Mouse (Mus musculus): ENCODE data around the gene Cdc42bpg.

DNA sequence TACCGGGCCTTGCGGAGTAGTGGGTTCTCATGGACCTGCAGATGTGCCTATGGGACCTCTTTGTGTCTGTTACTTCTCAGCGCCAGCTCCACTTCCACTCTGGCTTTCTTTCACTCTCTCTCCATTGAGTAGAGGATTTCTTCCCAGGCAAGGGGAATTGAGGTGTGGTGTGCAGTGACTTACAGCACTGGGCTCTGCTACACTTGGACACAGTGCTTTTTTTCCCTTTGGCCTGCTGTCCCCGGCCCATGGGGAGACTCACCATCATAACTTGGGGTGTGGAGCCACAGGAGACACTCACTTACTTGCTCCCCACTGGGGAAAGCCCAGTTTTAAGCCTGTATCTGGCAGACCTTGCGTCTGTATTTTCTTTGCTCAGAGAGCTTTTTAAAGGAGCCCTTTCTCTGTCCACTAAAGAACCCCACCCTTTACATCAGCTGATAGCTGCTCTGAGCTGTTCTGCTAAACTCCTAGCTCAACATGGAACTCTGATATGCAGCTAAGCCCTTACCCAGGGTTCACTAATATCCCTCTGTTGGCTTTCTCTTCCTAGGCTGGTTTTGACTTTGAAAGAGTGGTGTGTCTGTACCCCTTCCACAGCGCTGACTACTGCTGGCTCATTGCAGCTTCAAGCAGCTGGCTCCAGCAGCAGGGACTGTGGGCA is 26.6 kb upstream of the Cdc42bpg start:
- TF ChIP-seq CTCF (conservative IDR thresholded peaks at IDR 0.05 in 1 of 2, IDR thresholded peaks at IDR 0.05 in 1 of 2; ENCODE audit: low read depth in 2 of 2, low read length in 2 of 2), result no peak
- peak; percentile 12; the same call in 1 of the 2 replicates for TF ChIP-seq POLR2A (IDR thresholded peaks at IDR 0.05; ENCODE audit: low read depth, low read length)
- TF ChIP-seq ETS1 (conservative IDR thresholded peaks at IDR 0.05; ENCODE audit: low read depth, low read length), result no peak; the same call in 1 of the 2 replicates
- no peak for TF ChIP-seq RAD21 (IDR thresholded peaks at IDR 0.05; ENCODE audit: low read depth, low read length)
- TF ChIP-seq IRF4 (IDR thresholded peaks at IDR 0.05; ENCODE audit: low read depth, low read length), result no peak
- no peak for TF ChIP-seq GABPA (IDR thresholded peaks at IDR 0.05; ENCODE audit: insufficient replicate concordance, low read depth, low read length)
- TF ChIP-seq ZKSCAN1 (IDR thresholded peaks at IDR 0.05; ENCODE audit: borderline replicate concordance, low read depth, low read length), result no peak
- TF ChIP-seq EP300 (IDR thresholded peaks at IDR 0.05; ENCODE audit: low read length), result no peak
- no peak for TF ChIP-seq ZNF384 (IDR thresholded peaks at IDR 0.05; ENCODE audit: low read depth, low read length)
